Mouse (Mus musculus) lung, postnatal 0 days (tissue): ENCODE results near the gene Pbrm1.

Experiments used
- CTCF ChIP-seq: IDR thresholded peaks from 2 replicates; pipeline ENCODE4 v1.5.1; 2016; ENCODE audit warnings: antibody characterized with exemption, mild to moderate bottlenecking
- EP300 ChIP-seq: IDR thresholded peaks from 2 replicates; pipeline ENCODE4 v1.6.1; 2016; ENCODE audit warnings: antibody characterized with exemption, mild to moderate bottlenecking, control low read depth

- TF ChIP-seq CTCF (no peak), EP300 (no peak)
Observed at GRCm38 (mm10) chr14:31169508-31169907, 150.6 kb downstream of the Pbrm1 start.
